Mouse (Mus musculus): ENCODE data around the gene Efna4. TPM values are rescaled to one million over a fixed set of nuclear protein-coding genes. Genes with fewer than 3 reads are reported as not detected.
A peak's percentile ranks its signal among the peaks of the same experiment; 100 is the strongest.

The Efna4 gene
- polyA plus RNA-seq, 2 experiments, result 0.62 to 0.92 TPM

DNA sequence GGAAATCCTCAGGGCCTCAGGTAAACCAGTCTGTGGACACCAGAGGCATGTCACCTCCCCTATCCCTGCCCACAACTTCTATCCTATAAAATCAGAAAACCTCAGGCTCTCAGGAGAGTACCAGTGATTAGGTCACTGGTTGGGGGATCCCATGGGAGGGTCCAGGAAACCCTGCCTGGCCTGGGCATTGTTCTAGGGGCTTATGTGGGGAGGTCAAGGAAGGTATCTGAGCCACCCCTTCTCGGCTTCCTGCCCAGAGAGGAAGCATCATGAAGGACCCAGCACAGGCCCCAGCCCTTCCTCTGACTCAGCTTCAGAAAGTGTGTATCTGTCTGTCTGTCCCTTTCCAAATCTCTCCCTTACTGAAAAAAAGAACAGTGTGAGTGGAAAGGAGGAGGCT, 10.1 kb upstream of the Efna4 start:
- WGBS (ENCODE audit: insufficient replicate concordance), result 17% methylated on average over 1 of the region's 1 CpGs
- Histone ChIP-seq H3K9ac (replicated peaks) (no peak overlapping the region), H3K4me1 (replicated peaks; ENCODE audit: control insufficient read depth in 2 of 2, insufficient read depth in 2 of 2, low read length in 1 of 2) (no peaks in the 10 kb centered on the region; a peak in 1 of 4 replicates), H3K9me3 (ENCODE audit: control insufficient read depth, low read length) (no peaks in the 10 kb centered on the region), H3K27ac (no peak overlapping the region), H3K36me3 (replicated peaks; ENCODE audit: control insufficient read depth, insufficient read depth, low read depth) (no peaks in the 10 kb centered on the region), H3K4me2 (ENCODE audit: low read depth) (no peak overlapping the region), H3K27me3 (ENCODE audit: control insufficient read depth, insufficient read depth, low read length) (peaks cover 29% of the 10 kb centered on the region), H3K4me3 (ENCODE audit: insufficient read depth in 1 of 2, low read depth in 2 of 2, low read length in 2 of 2) (no peak overlapping the region)
- TF ChIP-seq CTCF (IDR thresholded peaks at IDR 0.05; ENCODE audit: low read depth) (no peak), EP300 (IDR thresholded peaks at IDR 0.05; ENCODE audit: low read depth) (no peak)
- no peak for DNase-seq (ENCODE audit: low read depth in 3 of 3, low spot score in 3 of 3)
- no peak for ATAC-seq (ENCODE audit: insufficient read depth)

DNA sequence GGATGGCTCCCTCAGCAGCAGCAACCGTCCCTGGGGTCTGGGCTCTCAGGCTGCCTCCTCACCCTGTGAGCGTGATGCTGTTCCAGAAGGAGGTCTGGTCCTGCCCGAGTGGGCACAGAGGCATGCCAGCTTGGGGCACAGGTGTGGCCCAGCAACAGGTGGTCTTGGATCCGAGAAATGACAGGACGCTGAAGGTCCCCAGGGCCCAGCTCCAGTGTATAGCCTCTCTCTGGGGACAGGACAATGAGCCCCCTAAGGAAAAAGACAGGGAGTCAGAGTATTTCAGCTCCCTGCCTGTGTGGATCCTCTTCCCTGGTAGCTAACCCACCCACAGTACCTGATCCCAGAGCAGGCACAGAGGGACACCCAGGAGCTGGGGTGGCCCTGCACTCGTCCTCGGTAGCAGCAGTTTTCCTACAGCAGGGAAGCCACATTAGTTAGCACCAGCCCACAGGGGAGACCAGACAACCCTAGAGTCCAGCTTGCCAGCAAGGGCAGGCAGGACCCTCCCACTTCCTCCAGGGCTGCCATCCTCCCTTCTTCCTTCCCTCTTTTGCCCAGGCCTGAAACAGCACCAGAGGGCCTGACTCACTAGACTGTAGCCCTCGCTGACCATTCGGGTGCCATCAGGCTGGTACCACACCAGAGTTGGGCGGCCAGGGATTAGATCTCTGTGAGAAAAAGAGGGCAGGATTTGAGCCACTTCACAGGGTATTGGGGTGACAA, 9.2 kb upstream of the Efna4 start:
- Histone ChIP-seq H3K4me2 (ENCODE audit: low read depth) (no peak overlapping the region), H3K4me1 (replicated peaks; ENCODE audit: control insufficient read depth in 2 of 2, insufficient read depth in 2 of 2, low read length in 1 of 2) (no peaks in the 10 kb centered on the region; a peak in 1 of 4 replicates), H3K9ac (replicated peaks) (no peak overlapping the region), H3K36me3 (replicated peaks; ENCODE audit: control insufficient read depth, insufficient read depth, low read depth) (no peaks in the 10 kb centered on the region), H3K4me3 (ENCODE audit: insufficient read depth in 1 of 2, low read depth in 2 of 2, low read length in 2 of 2) (no peak overlapping the region), H3K9me3 (ENCODE audit: control insufficient read depth, low read length) (no peaks in the 10 kb centered on the region), H3K27ac (no peak overlapping the region), H3K27me3 (ENCODE audit: control insufficient read depth, insufficient read depth, low read length) (peaks cover 29% of the 10 kb centered on the region)
- DNase-seq (ENCODE audit: low read depth in 3 of 3, low spot score in 3 of 3), result no peak
- no peak for TF ChIP-seq CTCF (IDR thresholded peaks at IDR 0.05; ENCODE audit: low read depth)
- TF ChIP-seq EP300 (IDR thresholded peaks at IDR 0.05; ENCODE audit: low read depth), result no peak
- WGBS (ENCODE audit: insufficient replicate concordance), result 51% methylated on average over 10 of the region's 10 CpGs
- ATAC-seq (ENCODE audit: insufficient read depth), result no peak

DNA sequence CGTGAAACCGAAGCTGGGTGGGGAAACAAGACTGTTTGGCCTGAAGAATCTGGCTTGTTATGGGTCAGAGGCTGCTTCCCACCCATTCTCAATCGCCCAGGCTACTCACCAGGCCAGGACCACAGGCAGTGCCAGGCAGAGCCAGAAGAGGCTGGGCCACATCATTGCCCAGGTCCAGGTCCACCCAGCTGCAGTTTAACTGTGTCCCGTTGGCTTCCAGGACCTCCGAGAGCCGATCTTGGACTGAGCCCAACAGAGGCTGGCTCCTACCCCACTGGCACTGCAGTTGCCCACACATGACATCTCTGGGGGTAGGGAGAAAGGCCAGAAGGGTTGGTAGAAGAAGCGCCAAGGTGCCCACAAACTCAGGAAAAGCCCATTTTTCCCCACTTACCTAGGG, 5.5 kb upstream of the Efna4 start:
- no peak overlapping the region for H3K4me2 ChIP-seq (ENCODE audit: low read depth)
- WGBS (ENCODE audit: insufficient replicate concordance), result 74% methylated on average over 7 of the region's 7 CpGs
- H3K9ac ChIP-seq (replicated peaks), result no peak overlapping the region
- DNase-seq (ENCODE audit: low read depth in 3 of 3, low spot score in 3 of 3) (no peak), ATAC-seq (ENCODE audit: insufficient read depth) (no peak)
- H3K4me1 ChIP-seq (replicated peaks; ENCODE audit: control insufficient read depth in 2 of 2, insufficient read depth in 2 of 2, low read length in 1 of 2), result no peaks in the 10 kb centered on the region
- H3K9me3 ChIP-seq (ENCODE audit: control insufficient read depth, low read length), result no peaks in the 10 kb centered on the region
- H3K27me3 ChIP-seq (ENCODE audit: control insufficient read depth, insufficient read depth, low read length), result peaks cover under 1% of the 10 kb centered on the region
- TF ChIP-seq EP300 (IDR thresholded peaks at IDR 0.05; ENCODE audit: low read depth), result no peak
- TF ChIP-seq CTCF (IDR thresholded peaks at IDR 0.05; ENCODE audit: low read depth), result no peak
- no peaks in the 10 kb centered on the region for H3K36me3 ChIP-seq (replicated peaks; ENCODE audit: control insufficient read depth, insufficient read depth, low read depth)
- H3K4me3 ChIP-seq (ENCODE audit: insufficient read depth in 1 of 2, low read depth in 2 of 2, low read length in 2 of 2), result no peak overlapping the region
- no peak overlapping the region for H3K27ac ChIP-seq

DNA sequence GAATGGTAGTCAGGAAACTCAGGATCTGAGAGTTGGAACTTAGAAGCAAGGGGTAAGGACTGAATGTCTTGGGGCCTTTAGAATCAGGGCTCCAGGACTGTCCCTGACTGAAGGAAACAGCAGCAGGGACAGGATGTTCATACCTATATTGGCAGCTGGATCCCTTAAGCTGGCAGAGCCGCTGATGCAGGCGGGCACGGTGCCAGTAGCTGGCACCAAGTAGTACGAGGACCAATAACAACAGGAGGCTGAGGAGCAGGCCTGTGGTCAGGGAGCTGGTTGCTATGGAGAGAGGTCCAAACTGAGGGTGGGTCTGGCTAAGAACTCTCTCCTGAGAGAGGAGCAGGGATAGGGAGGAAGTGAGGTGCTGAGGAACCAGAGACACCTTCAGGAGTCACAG, 4.0 kb upstream of the Efna4 start:
- no peak overlapping the region for H3K4me2 ChIP-seq (ENCODE audit: low read depth)
- WGBS (ENCODE audit: insufficient replicate concordance), result 80% methylated on average over 4 of the region's 4 CpGs
- H3K9ac ChIP-seq (replicated peaks), result no peak overlapping the region
- ATAC-seq (ENCODE audit: insufficient read depth) (no peak), DNase-seq (ENCODE audit: low read depth in 3 of 3, low spot score in 3 of 3) (no peak)
- peaks cover 6% of the 10 kb centered on the region for H3K27me3 ChIP-seq (ENCODE audit: control insufficient read depth, insufficient read depth, low read length)
- no peak overlapping the region for H3K27ac ChIP-seq
- no peaks in the 10 kb centered on the region; a peak in 1 of 4 replicates for H3K4me1 ChIP-seq (replicated peaks; ENCODE audit: control insufficient read depth in 2 of 2, insufficient read depth in 2 of 2, low read length in 1 of 2)
- H3K9me3 ChIP-seq (ENCODE audit: control insufficient read depth, low read length), result no peaks in the 10 kb centered on the region
- no peaks in the 10 kb centered on the region for H3K36me3 ChIP-seq (replicated peaks; ENCODE audit: control insufficient read depth, insufficient read depth, low read depth)
- TF ChIP-seq EP300 (IDR thresholded peaks at IDR 0.05; ENCODE audit: low read depth) (no peak), CTCF (IDR thresholded peaks at IDR 0.05; ENCODE audit: low read depth) (no peak)
- H3K4me3 ChIP-seq (ENCODE audit: insufficient read depth in 1 of 2, low read depth in 2 of 2, low read length in 2 of 2), result no peak overlapping the region

- Histone ChIP-seq H3K9me3 (ENCODE audit: control insufficient read depth, low read length) (no peaks in the 10 kb centered on the region), H3K9ac (replicated peaks) (no peak overlapping the region), H3K4me2 (ENCODE audit: low read depth) (peak overlapping the region; percentile 35; the same call in 1 of the 2 replicates), H3K27ac (no peak overlapping the region), H3K36me3 (replicated peaks; ENCODE audit: control insufficient read depth, insufficient read depth, low read depth) (no peaks in the 10 kb centered on the region), H3K27me3 (ENCODE audit: control insufficient read depth, insufficient read depth, low read length) (peaks cover 6% of the 10 kb centered on the region), H3K4me3 (ENCODE audit: insufficient read depth in 1 of 2, low read depth in 2 of 2, low read length in 2 of 2) (no peak overlapping the region; a peak in 1 of 4 replicates), H3K4me1 (replicated peaks; ENCODE audit: control insufficient read depth in 2 of 2, insufficient read depth in 2 of 2, low read length in 1 of 2) (no peaks in the 10 kb centered on the region; a peak in 1 of 4 replicates)
- TF ChIP-seq CTCF (IDR thresholded peaks at IDR 0.05; ENCODE audit: low read depth) (peak; percentile 97), EP300 (IDR thresholded peaks at IDR 0.05; ENCODE audit: low read depth) (no peak)
- DNase-seq (ENCODE audit: low read depth in 3 of 3, low spot score in 3 of 3), result no peak
- 12% methylated on average over 11 of the region's 11 CpGs for WGBS (ENCODE audit: insufficient replicate concordance)
- ATAC-seq (ENCODE audit: insufficient read depth), result no peak
Observed at GRCm38 (mm10) chr3:89340465-89340864, 2.6 kb upstream of the Efna4 start.

All from liver, embryonic 14.5 days (tissue).